Mouse (Mus musculus): ENCODE data around the gene Klhl29.

- no peak for TF ChIP-seq TCF12 (IDR thresholded peaks at IDR 0.05; ENCODE audit: low read depth, low read length)
- no peak for TF ChIP-seq CTCF (IDR thresholded peaks at IDR 0.05 in 2 of 3, conservative IDR thresholded peaks at IDR 0.05 in 1 of 3; ENCODE audit: control insufficient read depth in 1 of 3, insufficient read depth in 1 of 3, low read depth in 2 of 3, low read length in 3 of 3, poor library complexity in 1 of 3, severe bottlenecking in 1 of 3)
- no peak for TF ChIP-seq ZKSCAN1 (IDR thresholded peaks at IDR 0.05; ENCODE audit: low read depth, low read length)
- TF ChIP-seq EP300 (IDR thresholded peaks at IDR 0.05; ENCODE audit: low read depth in 1 of 2, low read length in 2 of 2), result no peak
- no peak for TF ChIP-seq RCOR1 (IDR thresholded peaks at IDR 0.05; ENCODE audit: low read depth, low read length)
These were observed 145.0 kb downstream of the Klhl29 start for GRCm38 (mm10) chr12:5230504-5230903.
